Mouse (Mus musculus): Measurements from ENCODE around the gene Gpc5.

DNA sequence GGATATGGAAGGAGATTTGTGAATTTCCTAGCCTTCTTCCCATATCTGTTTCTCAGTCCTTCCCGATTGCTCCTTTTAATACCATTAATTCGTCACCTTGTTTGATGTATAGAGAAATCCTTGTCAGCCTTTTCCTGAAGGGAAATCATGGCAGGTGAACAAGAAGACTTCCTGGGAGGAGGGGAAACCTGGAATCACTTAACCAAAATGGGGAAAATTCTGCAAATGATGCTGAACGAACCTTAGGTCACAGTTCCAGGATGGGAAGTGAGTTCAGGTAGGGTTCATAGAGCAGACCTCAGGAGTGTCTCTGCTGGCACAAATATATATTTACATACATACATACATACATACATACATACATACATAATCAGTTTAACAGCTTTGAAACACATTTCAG, 320.8 kb downstream of the Gpc5 start:
- TF ChIP-seq POLR2A (IDR thresholded peaks at IDR 0.05; ENCODE audit: borderline replicate concordance, extremely low read depth, insufficient read depth, insufficient read length, poor library complexity, severe bottlenecking) = no peak
- no peak for TF ChIP-seq CTCF (IDR thresholded peaks at IDR 0.05; ENCODE audit: borderline replicate concordance, extremely low read depth, insufficient read depth, insufficient read length)

Data from brain, embryonic 14.5 days (tissue).